Mouse (Mus musculus) adrenal gland, postnatal 25 days (tissue): Measurements from ENCODE around the gene Olfr1184. TPM values are rescaled to one million over a fixed set of nuclear protein-coding genes. Genes with fewer than 3 reads are reported as not detected.
"Not testable (repeated sequence)": the region's sequence is repeated elsewhere in the genome, so short reads cannot be mapped to it uniquely, and the experiment has no call there.

ENCODE experiments used
- DNase-seq: peaks from one replicate; pipeline ENCODE4 v3.0.0; 2021; ENCODE audit warnings: mixed read lengths
- long read RNA-seq: library from polyadenylated mRNA; stranded (forward); transcript quantifications from one replicate; pipeline ENCODE4 v2.0.0, GENCODE M21; 2021
- total RNA-seq: library from RNA; stranded (reverse); gene quantifications from 2 replicates; pipeline ENCODE4 v1.2.3, GENCODE M21; 2021

The Olfr1184 gene
- not detected in 2 replicates for total RNA-seq
- long read RNA-seq, result 0 reads

GRCm38 (mm10) chr2:88483298-88483697, at the start of gene Olfr1184:
TSS of gene Olfr1184 (plus strand) at chr2:88483598.
- no peak for DNase-seq

DNA sequence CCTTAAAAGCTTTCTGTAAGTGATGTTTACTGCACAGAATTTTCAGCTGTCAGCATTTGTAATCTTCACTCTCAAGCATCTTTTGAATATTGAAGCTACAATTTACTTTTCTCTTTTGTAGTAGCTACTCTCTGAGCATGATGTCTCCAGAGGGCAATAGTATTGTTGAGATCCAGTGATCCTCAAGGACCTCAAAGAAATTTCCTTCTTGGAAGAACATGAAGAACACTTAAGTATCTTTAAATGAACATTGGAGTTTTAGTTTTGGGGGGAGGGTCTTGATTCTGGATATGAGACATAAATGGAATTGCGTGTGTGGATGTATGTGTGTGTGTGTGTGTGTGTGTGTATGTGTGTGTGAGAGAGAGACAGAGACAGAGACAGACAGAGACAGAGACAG, 34.4 kb upstream of the Olfr1184 start, which contains the start of gene Gm13757:
Gene Gm13757, minus strand, starts transcription at position 101 of the 400 bp plus-strand sequence.
- DNase-seq, result no peak

DNA sequence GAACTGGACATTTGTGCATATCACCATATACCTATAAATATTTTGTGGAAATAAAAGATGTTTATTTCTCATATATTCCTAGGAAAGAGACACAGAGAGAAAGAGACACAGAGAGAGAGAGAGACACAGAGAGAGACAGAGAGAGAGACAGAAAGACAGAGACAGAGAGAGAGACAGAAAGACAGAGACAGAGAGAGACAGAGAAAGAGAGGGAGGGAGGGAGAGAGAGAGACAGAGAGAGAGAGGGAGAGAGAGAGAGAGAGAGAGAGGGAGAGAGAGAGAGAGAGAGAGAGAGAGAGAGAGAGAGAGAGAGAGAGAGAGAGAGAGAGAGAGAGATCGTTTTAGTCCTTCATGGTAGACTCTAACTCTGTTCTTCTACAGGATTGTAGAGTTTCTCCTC, 28.8 kb upstream of the Olfr1184 start, which contains the start of gene Olfr1183:
Gene Olfr1183, plus strand, starts transcription at position 301 of the 400 bp plus-strand sequence.
- not testable (repeated sequence) for DNase-seq

DNA sequence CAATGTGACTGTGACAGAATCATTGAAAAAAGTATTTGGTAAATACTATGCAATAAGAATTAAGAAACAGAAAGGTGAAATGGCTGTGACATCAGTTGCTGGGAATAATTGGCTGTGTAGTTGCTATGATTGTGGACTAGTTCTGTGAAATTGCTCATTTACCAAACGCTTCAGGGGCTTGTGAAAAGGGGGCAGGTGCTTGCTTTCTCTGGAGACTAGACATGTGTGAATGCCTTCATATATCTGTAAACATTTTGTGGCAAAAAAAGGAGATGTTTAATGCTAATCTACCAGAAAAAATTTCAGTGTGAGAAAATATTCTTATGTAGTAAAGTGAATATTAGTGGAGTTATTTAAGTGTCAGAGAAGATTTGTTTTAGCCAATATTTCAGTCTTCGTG, 9.6 kb downstream of the Olfr1184 start, which contains the start of gene Olfr1185-ps1:
Gene Olfr1185-ps1, plus strand, starts transcription at position 301 of the 400 bp plus-strand sequence.
- no peak for DNase-seq

GRCm38 (mm10) chr2:88518251-88518650, 34.9 kb downstream of the Olfr1184 start, which contains the start of gene Olfr1186:
TSS of gene Olfr1186 (plus strand) at chr2:88518551.
- DNase-seq, result no peak

GRCm38 (mm10) chr2:88525720-88526119, 42.3 kb downstream of the Olfr1184 start:
- DNase-seq, result no peak

Other genes starting within 250 kb of the Olfr1184 start
- gene Olfr1173, start 203.7 kb upstream of the Olfr1184 start, total RNA-seq, result not detected in 2 replicates
- not detected in 2 replicates for gene Olfr1174-ps, start 168.5 kb upstream of the Olfr1184 start, total RNA-seq
- gene Olfr1175-ps, start 156.4 kb upstream of the Olfr1184 start, total RNA-seq, result not detected in 2 replicates
- gene Olfr1176, start 146.9 kb upstream of the Olfr1184 start, total RNA-seq, result not detected in 2 replicates
- gene Olfr1177-ps, start 137.1 kb upstream of the Olfr1184 start, total RNA-seq, result not detected in 2 replicates
- gene Olfr1178, start 96.5 kb upstream of the Olfr1184 start, total RNA-seq, result not detected in 2 replicates
- not detected in 2 replicates for gene Olfr1179, start 77.1 kb upstream of the Olfr1184 start, total RNA-seq
- gene Olfr1180, start 64.4 kb upstream of the Olfr1184 start, total RNA-seq, result not detected in 2 replicates
- gene Olfr1181, start 57.4 kb upstream of the Olfr1184 start, total RNA-seq, result not detected in 2 replicates
- not detected in 2 replicates for gene Gm13757, start 34.5 kb upstream of the Olfr1184 start, total RNA-seq
- not detected in 2 replicates for gene Olfr1183, start 28.7 kb upstream of the Olfr1184 start, total RNA-seq
- gene Olfr1185-ps1, start 9.7 kb downstream of the Olfr1184 start, total RNA-seq, result not detected in 2 replicates
- not detected in 2 replicates for gene Olfr1186, start 35.0 kb downstream of the Olfr1184 start, total RNA-seq
- gene Olfr1188, start 73.3 kb downstream of the Olfr1184 start, total RNA-seq, result not detected in 2 replicates
- gene Olfr1189, start 102.9 kb downstream of the Olfr1184 start, total RNA-seq, result not detected in 2 replicates
- not detected in 2 replicates for gene Olfr1191-ps1, start 156.9 kb downstream of the Olfr1184 start, total RNA-seq
- not detected in 2 replicates for gene Olfr1192-ps1, start 164.9 kb downstream of the Olfr1184 start, total RNA-seq
- not detected in 2 replicates for gene Olfr1193, start 192.0 kb downstream of the Olfr1184 start, total RNA-seq
- gene Olfr1195, start 205.6 kb downstream of the Olfr1184 start, total RNA-seq, result not detected in 2 replicates
- gene Olfr1196, start 221.0 kb downstream of the Olfr1184 start, total RNA-seq, result not detected in 2 replicates
- not detected in 2 replicates for gene Olfr1197, start 248.8 kb downstream of the Olfr1184 start, total RNA-seq